Mouse (Mus musculus): ENCODE measurements around the gene Ccdc117.

Ccdc117 gene

DNA sequence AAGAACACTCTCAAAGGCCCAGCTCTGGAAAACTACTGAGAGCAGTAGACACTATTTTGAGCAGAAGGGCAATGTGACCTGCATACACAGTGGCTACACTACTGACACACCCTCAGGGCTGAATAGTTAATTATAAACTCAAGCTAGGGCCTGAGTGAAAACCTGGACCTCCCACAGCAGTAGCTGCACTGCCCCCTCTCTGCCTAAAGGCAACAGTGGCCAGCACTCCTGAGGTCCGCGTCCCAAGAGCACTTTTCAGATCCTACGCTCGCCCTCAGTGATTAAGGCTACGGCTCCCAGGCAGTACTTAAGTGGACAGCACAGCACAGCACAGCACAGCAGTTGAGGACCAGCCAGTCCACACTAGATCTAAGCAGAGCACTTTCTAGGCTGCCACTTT is 8.9 kb downstream of the Ccdc117 start:
- no peak for DNase-seq (ENCODE audit: extremely low spot score, low read depth, low spot score)

DNA sequence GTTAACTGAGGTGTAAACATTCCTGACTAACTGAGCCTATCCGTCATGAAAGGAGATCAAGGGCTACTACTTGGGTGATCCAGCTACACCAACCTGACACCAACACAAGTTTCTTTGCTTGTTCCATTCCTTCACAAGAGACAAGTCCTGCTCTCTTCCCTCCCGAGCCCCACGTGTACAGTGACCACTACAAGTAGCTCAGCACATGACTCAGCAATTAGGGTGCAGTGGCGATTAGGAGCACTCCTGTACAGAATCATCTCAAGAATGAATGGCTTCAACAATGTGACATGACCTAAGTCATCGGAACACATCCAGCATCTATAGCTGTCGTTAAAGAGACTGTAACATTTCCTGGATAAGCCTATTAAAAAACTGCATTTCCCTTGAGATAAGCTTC is 11.3 kb downstream of the Ccdc117 start:
- DNase-seq (ENCODE audit: extremely low spot score, low read depth, low spot score): no peak

DNA sequence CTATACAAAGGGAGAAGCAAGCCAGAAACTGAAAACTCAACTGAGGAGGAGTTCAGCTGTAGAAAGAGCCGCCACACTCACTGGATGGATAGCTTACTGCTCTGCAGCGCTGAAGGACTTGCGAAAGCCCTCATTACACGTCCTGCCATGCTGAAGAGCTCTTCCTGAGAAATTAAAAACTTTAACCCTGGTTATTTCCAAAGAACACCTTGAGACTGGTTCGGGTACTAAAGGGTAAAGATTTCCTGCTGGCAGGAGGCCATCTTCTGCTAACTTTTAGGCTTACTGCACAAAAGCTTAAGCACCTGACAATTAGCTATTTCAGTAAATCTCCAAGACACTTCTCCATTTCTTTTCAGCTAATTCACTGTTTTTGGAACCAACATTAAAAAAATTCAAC is 11.8 kb downstream of the Ccdc117 start:
- DNase-seq (ENCODE audit: extremely low spot score, low read depth, low spot score): no peak

DNA sequence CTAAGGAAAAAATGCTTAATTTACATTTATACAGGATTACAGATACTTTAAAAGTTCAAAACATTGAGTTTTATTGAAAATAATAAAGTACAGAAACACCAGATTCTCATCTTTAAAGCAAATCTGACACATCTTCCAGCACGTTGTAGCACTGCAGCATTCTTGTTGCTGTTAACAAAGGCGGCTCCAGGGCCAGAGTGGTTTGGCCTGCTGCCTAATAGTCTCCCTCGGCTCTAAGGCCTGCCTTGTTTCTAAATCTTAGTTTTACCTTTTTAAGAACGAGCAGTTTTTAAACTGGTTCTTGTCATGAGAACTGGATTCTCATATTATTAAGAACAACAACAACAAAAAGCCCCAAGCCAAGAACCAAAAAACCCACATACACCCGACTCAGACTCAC is 13.1 kb downstream of the Ccdc117 start:
- DNase-seq (ENCODE audit: extremely low spot score, low read depth, low spot score): no peak

DNA sequence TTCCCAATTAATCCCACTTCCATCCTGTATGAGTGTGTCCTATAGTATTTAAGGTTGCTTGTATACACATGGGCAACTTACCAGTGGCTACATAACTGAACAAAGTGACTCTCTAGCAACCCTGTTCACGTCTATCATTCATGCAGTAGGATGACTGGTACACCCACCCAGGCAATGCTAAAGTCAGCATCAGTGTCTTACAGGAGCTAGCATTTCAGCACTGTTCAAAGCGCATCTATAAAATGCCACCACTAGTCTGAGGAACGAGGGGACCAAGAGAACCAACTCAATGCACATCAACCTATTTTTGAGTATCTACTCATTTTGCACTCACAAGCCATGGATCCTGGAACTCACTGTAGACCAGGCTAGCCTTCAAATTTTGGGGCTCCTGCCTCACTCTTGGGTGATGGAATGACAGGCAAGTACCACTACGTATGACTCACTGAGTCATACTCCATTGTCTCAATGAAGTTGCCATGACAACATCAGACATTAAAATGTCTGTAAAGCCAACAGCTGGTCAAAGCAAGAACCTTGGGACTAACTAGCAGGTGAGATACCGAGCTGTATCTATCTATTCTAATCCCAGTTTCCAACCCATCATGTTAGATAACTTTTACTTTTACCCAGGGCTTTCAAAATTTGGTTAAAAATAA is 14.0 kb downstream of the Ccdc117 start:
- DNase-seq (ENCODE audit: extremely low spot score, low read depth, low spot score): no peak

DNA sequence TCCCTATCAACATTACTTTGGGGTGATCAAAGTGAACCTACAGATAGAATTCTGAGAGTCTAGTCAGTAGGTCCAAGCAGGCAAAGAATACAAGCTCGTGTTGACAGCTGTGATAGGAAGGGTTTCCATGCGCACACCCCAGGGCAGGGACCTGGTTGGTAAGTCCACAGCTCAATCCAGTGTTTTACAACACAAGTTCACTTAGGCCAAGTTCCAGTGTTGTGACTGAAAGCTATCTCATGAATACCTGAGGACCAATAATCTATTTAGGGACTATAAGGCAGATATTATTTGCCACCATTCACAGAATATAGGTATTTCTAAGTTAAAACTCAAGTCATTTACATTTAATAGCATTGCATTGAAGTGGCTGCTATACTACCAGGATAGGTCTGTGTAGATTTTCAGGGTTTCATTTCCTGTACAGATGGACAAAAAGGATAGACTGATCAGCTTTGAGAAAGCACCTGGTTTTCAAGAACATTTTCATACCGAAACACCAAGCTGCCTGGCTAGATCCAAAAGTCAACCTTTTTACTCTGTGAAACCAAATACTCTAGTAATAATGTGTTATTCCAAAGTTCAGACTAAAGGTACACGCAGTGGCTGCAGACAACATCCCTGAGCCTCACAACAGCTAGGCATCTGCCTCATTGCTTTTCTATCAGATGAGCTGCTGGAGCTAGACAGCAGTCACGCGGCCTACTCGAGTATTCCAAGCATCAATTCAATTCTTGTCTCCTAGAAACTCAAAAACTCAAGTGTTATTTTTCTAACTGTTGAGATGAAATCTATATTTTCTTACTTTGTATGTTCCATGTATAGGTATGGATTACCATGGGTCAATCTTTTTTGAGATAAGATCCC is 15.2 kb downstream of the Ccdc117 start:
- no peak for DNase-seq (ENCODE audit: extremely low spot score, low read depth, low spot score)

DNA sequence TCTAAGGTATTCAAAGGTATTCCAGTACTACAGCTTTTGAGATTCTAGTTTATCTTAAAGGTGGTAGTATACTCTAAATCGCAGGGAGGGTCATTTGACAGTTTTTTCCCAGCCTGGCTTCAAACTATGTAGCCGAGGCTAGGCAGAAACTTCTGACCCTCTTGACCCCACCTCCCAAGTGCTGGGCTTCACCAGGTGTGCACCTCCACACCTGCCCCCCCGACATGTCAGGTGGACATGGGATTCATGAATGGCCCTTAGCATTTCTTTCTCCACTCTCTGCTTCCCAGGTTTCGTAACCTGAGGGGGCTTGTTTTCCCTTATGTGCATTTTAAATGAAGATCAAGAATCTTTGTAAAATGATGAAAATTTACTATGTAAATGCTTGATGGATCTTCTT is 16.6 kb downstream of the Ccdc117 start:
- DNase-seq (ENCODE audit: extremely low spot score, low read depth, low spot score): no peak

DNA sequence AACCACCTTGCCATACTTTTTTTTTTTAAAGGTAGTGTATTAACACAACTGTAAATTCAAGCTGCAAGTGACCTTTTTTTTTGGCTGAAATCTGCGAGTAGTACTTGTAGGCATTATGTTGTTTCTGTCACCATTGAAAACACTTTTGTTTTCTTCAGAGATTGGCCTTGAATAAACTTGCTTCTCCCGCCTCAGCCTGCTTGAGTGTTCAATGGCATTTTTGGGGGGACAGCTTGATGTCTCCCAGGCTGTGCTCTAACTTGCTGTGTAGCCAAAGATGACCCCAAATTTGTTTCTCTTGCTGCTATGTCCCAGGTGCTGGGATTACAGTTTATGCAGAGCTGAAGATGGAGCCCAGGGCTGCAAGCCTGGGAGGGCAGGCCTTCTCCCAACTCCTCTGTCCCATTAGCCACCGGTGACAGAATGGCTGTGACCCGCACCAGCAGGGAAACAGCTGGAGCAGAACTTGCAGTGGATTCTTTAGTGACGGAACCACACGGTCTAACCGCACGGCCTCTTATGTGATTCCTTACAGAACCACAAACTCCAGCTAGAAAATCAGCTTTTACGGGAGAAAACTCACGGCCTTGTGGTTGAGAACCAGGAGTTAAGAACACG is 19.1 kb downstream of the Ccdc117 start:
- no peak for DNase-seq (ENCODE audit: extremely low spot score, low read depth, low spot score)

DNA sequence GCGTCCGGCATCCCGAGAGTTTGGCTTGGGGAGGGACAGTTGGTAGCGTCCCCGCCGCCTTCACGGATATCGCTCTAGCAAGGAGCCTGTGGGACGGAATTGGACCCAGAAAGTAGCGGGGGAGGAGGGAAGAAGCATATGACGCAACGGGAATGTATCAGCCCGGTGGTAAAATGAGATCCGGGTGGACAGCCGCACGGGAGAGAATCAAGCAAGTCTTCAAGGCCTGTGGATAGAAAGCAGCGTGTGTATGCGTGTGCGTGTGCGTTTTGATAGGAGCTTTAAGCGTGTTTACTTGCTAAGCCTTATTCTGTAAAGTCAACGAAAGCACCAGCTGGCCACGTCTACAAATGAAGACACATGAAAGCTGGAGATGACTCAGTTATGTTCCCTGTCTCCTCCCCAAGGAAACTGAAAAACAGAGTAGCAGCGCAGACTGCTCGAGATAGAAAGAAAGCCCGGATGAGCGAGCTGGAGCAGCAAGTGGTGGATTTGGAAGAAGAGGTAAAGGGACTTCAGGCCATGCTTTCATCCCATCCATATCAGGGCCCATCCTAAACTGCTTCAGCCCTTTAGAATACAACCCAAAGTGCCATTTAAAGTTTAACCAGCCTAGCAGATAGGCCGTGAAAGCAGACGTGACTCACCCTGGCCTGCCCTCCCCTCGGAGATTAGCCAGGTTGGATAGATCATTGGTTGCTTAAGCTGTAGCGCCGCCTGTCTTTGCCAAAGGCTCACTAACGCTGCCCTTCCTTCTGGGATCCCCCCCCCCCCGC is 20.3 kb downstream of the Ccdc117 start:
- no peak for DNase-seq (ENCODE audit: extremely low spot score, low read depth, low spot score)

DNA sequence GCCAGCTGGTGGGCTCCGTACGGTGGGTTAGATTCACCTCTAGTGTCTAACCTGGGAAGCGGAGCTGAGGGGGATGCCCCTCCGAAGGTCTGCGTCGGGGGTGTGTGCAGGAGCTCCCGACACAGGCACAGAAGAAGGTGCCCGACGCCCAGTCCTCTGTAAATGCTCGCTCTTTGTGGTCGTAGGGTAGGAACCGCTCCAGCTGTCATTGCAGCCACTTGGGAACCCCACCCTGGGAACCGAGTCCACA is 20.8 kb downstream of the Ccdc117 start:
- no peak for DNase-seq (ENCODE audit: extremely low spot score, low read depth, low spot score)

DNA sequence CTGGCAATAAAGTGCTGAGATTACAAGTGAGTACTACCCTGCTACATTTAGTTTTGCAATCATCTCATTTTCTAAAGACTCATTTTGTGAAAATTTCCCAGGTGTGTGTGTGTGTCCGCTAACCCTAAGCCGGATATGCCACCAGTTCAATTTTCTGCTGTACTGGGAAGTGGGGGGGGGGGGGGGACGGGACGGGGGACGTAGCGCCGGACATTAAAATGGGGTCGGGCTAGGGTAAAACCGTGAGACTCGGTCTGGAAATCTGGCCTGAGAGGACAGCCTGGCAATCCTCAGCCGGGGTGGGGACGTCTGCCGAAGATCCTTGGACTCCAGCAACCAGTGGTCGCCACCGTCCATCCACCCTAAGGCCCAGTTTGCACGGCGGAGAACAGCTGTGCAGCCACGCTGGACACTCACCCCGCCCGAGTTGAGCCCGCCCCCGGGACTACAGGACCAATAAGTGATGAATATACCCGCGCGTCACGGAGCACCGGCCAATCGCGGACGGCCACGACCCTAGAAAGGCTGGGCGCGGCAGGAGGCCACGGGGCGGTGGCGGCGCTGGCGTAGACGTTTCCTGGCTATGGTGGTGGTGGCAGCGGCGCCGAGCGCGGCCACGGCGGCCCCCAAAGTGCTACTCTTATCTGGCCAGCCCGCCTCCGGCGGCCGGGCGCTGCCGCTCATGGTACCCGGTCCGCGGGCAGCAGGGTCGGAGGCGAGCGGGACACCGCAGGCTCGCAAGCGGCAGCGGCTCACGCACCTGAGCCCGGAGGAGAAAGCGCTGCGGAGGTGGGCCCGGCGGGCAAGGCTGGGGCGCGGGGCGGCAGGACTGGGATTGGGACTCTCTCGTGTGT is 21.3 kb downstream of the Ccdc117 start, which contains the start of gene Xbp1:
Gene Xbp1, plus strand, starts transcription at position 248 of the 854 bp plus-strand sequence.
- DNase-seq (ENCODE audit: extremely low spot score, low read depth, low spot score): no peak

DNA sequence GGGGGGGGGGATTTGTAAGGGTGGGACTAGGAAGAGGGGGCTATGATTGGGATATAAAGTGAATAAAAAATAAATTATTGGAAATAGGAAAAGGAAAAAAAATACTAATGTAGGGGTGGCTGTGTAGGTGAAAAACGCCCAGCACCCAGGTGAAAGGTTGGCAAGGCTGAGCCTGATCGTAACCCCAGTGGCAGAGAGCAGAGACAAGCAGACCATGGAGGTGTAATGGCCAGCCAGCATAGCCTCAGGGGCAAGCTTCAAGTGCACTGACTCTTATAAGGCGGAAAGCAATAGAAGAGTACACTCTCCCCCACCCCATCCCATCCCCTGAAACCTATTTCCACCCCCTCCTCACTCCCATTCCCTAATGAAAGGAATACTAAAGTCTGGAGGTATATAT is 22.3 kb downstream of the Ccdc117 start:
- no peak for DNase-seq (ENCODE audit: extremely low spot score, low read depth, low spot score)

DNA sequence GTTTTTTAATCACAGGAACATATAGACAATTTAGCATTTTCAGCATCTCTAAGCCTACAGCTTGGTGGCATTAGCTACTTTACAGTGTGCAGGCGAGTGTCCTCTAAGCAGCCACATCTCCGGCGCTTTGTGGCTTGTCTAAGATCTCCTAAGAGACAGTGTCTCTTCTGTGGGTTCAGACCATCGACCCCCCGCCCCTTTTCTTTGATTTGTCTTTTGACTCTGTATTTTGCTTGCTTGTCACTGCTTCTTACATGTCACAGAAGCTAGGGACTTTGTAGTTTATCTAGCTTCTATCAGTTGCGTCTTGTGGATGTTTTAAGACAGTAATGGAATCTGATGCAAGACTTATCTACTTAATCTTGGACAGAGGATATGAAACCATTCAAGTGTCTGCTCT is 24.6 kb downstream of the Ccdc117 start:
- DNase-seq (ENCODE audit: extremely low spot score, low read depth, low spot score): no peak

DNA sequence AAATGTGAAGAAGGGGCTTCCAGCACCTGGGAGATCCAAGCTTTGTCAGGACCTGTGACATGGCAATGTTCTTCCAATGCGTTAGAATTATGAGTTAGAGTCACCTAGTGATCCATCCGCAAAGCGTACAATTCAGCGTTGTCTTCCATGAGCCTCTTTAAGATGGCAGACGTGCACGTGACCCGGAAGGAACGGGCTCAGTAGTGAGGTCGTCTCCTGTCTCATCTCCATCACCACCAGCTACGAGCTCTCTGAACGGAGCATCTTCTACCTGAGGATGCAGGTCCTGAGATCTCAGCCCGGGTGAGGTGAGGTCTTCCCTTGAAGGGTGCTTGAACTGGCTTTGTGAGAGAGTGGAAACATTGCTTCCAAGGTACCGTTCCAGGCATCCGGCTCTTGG is 25.4 kb downstream of the Ccdc117 start:
- no peak for DNase-seq (ENCODE audit: extremely low spot score, low read depth, low spot score)

DNA sequence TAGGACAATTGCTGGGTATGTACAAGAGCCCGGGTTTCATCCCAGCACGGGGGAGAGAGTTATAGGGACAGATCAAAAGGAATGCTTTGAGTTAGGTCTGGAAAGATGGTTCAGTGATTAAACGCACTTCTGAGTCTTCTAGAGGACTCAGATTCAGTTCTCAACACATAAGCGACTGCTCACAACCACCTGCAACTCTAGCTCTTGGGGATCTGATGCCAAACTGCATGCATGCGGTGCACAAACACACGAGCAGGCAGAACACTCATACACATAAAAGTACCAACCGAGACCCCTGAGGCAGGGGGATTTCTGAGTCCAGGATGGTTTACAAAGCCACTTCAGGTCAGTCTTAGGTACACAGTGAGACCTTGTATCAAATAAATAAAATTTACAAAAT is 25.8 kb downstream of the Ccdc117 start:
- no peak for DNase-seq (ENCODE audit: extremely low spot score, low read depth, low spot score)

DNA sequence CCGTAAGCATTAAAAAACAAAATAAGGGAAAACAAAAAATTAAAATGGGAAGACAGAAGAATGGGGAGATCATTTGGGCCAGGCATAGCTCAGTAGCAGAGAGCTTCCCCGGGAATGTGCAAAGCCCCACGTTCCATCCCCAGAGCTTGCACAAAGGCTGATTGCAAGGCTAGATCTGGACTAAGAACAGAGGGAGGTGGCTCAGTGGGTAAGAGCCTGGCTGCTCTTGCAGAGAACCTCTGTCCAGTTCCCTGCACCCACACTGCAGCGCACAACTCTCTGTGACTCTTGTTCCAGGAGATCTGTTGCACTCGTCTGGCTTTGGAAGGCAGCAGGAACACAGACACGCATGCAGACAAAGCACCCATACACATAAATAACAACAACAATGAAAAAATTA is 26.3 kb downstream of the Ccdc117 start:
- no peak for DNase-seq (ENCODE audit: extremely low spot score, low read depth, low spot score)

DNA sequence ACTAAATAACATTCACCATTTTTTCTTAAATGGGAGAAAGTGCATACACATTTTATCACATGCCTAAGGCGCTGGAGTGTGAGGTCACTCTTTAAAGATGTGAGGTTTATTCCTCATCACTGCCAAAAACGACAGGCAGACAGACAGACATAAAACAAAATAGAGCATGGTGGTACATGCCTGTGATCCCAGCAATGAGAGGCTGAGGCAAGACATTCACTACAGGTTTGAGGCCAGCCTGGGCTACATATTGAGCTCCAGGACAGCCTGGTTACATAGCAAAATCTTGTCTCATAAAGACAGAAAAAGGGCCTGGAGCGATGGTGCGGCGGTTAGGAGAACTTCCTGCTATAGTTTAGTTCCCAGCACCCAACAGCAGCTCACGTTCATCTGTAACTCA is 26.8 kb downstream of the Ccdc117 start:
- DNase-seq (ENCODE audit: extremely low spot score, low read depth, low spot score): no peak

DNA sequence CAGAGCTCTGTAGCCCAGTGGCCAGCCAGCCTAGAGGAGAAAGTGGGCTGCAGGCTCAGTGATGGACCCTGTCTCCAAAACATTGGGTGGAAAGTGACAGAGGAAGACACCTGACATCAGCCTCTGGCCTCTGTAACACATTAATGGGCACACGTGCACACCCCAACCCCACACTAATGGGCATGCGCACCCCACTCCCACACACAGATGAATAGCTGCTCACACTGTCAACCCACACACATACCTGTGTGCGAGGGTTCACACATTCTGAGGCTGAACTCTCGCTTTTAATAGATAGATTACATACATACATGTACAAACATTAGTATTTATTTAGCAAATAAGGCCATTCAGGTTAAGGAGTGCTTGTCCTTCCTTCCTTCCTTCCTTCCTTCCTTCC is 27.9 kb downstream of the Ccdc117 start:
- DNase-seq (ENCODE audit: extremely low spot score, low read depth, low spot score): no peak

DNA sequence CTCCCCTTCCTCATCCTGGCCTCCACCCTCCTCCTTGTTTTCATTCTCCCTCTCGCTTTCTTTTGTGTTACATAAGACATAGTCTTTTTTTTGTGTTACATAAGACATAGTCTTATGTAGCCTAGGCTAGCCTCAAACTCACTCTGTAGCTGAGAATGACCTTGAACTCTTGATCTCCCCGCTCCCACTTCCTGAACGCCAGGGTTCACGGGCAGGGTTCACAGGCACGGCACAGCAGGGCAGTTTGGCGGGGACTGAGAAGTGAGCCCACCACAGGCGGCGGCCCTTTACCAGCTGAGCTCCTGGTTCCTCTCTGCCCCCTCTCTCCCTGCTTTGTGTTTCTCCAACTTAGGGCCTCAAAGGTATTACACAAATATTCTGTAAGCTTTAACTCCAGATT is 29.0 kb downstream of the Ccdc117 start:
- no peak for DNase-seq (ENCODE audit: extremely low spot score, low read depth, low spot score)

DNA sequence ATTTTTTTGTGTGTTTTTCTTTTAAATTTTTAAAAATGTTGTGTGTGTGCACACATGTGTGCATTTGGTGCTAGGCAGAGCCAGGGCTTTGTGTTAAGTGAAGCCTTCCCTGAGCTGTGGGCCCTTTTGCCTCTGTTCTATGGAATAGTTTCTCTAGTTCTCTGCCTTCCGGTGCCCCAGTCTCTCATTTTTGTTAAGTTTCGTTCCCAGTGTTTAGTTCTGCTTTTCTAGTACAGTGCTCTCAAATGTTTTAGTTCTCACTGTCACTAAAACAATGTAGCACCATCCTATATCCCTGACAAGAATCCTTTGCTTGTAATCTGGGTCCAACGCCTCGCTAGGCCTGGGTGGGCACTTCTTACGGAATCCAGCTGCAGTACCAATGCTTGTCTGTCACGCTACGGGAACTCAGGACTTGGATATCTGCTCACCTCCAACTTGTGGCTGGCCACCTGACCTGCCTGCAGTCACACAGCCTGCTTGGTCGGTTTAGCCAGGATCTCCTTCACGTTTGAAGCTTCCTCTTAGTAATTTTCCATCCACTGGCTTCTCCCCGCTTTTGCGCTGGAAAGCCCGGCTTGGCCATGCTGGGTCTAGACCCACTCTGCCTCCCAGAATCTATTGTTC is 29.8 kb downstream of the Ccdc117 start:
- no peak for DNase-seq (ENCODE audit: extremely low spot score, low read depth, low spot score)

Measured in hindlimb bud, embryonic 11.5 days (tissue).